ENCODE assay signal across 14 mouse cellular contexts in genomic region chr8:45675821-45676279, GRCm38 (mm10).
DNase-seq lines count a peak whose midpoint lies in the region; ATAC-seq and TF ChIP-seq lines count a peak whose summit lies in the region.
"Had no signal": no experiment of that assay in that cellular context is flagged by ENCODE, and none has a peak within 500 bp of the region (broad histone marks: within the 10 kb centered on the region; RNA-seq: fewer than 3 reads in every experiment).

No protein-coding gene starts in this region.

- no peak overlapping the region for H3K4me2 ChIP-seq in hindbrain, embryonic 14.5 days (replicated peaks)
- H3K4me2 ChIP-seq in neural tube, embryonic 12.5 days (replicated peaks) = 0 out of 2 replicates have a peak overlapping the region, but pooled peaks have one; percentile 5
- H3K4me2 ChIP-seq: limb, embryonic 13.5 days had no signal

- peak; percentile 78 for ATAC-seq in hindbrain, embryonic 14.5 days (ENCODE audit: low FRiP score)
- ATAC-seq in neural tube, embryonic 12.5 days (ENCODE audit: low FRiP score, low read depth) = peak; percentile 87

- H3K27me3 ChIP-seq in hindbrain, embryonic 14.5 days (ENCODE audit: control insufficient read depth, insufficient read depth, low read length) = no peaks in the 10 kb centered on the region
- no peaks in the 10 kb centered on the region for H3K27me3 ChIP-seq in neural tube, embryonic 12.5 days (replicated peaks)
- H3K27me3 ChIP-seq in limb, embryonic 10.5 days (ENCODE audit: low read depth, poor library complexity, severe bottlenecking) = no peaks in the 10 kb centered on the region
- H3K27me3 ChIP-seq: limb, embryonic 13.5 days had no signal

- H3K4me3 ChIP-seq in hindbrain, embryonic 14.5 days (replicated peaks; ENCODE audit: low read length) = no peak overlapping the region
- H3K4me3 ChIP-seq in neural tube, embryonic 12.5 days = no peak overlapping the region
- no peak overlapping the region for H3K4me3 ChIP-seq in limb, embryonic 10.5 days
- H3K4me3 ChIP-seq: limb, embryonic 13.5 days had no signal

- H3K27ac ChIP-seq in hindbrain, embryonic 14.5 days = peak overlapping the region; percentile 56
- no peak overlapping the region for H3K27ac ChIP-seq in neural tube, embryonic 12.5 days
- H3K27ac ChIP-seq in limb, embryonic 10.5 days = no peak overlapping the region
- H3K27ac ChIP-seq: limb, embryonic 13.5 days had no signal

- H3K4me1 ChIP-seq in hindbrain, embryonic 14.5 days (replicated peaks; ENCODE audit: control insufficient read depth, insufficient read depth, low read length) = peaks cover 18% of the 10 kb centered on the region
- H3K4me1 ChIP-seq in neural tube, embryonic 12.5 days = peaks cover 13% of the 10 kb centered on the region
- peaks cover 13% of the 10 kb centered on the region for H3K4me1 ChIP-seq in limb, embryonic 10.5 days

- WGBS in hindbrain, embryonic 14.5 days = 29% methylated on average over 6 of the region's 6 CpGs
- 38% methylated on average over 6 of the region's 6 CpGs for WGBS in neural tube, embryonic 12.5 days
- WGBS in limb, embryonic 10.5 days = 87% methylated on average over 6 of the region's 6 CpGs

- no peaks in the 10 kb centered on the region for H3K9me3 ChIP-seq in hindbrain, embryonic 14.5 days (ENCODE audit: control insufficient read depth, low read length)
- H3K9me3 ChIP-seq in neural tube, embryonic 12.5 days = no peaks in the 10 kb centered on the region
- H3K9me3 ChIP-seq in limb, embryonic 10.5 days (replicated peaks) = no peaks in the 10 kb centered on the region
- H3K9me3 ChIP-seq: limb, embryonic 13.5 days had no signal

- H3K36me3 ChIP-seq in hindbrain, embryonic 14.5 days (replicated peaks; ENCODE audit: control insufficient read depth, insufficient read depth) = no peaks in the 10 kb centered on the region
- no peaks in the 10 kb centered on the region for H3K36me3 ChIP-seq in neural tube, embryonic 12.5 days
- no peaks in the 10 kb centered on the region for H3K36me3 ChIP-seq in limb, embryonic 10.5 days
- H3K36me3 ChIP-seq: limb, embryonic 13.5 days had no signal

- no peak for TF ChIP-seq POLR2A in brain, embryonic 14.5 days (IDR thresholded peaks at IDR 0.05; ENCODE audit: borderline replicate concordance, extremely low read depth, insufficient read depth, insufficient read length, poor library complexity, severe bottlenecking)

- peak; percentile 66 for DNase-seq in Muller cell, postnatal 12 days (ENCODE audit: inconsistent ontology term)
- DNase-seq in brain, embryonic 14.5 days (ENCODE audit: low read depth) = peak; percentile 93
- DNase-seq in hindbrain, embryonic 14.5 days (ENCODE audit: low spot score) = peak; percentile 79
- DNase-seq in ovary, postnatal 14 days (ENCODE audit: low spot score) = no peak
- no peak for DNase-seq in natural killer cell, adult 2 months (ENCODE audit: low spot score in 2 of 2)
- no peak for DNase-seq in limb, embryonic 10.5 days (ENCODE audit: low spot score)
- DNase-seq: adrenal gland, postnatal 14 days; cerebellum, adult 9-10 months; embryo, embryonic 11 days; kidney, adult 9 months; lung, postnatal 36 days; thymus, adult 18-20 months had no signal

- H3K9ac ChIP-seq in hindbrain, embryonic 14.5 days = no peak overlapping the region
- no peak overlapping the region for H3K9ac ChIP-seq in neural tube, embryonic 12.5 days
- H3K9ac ChIP-seq: limb, embryonic 13.5 days had no signal

- no peak for TF ChIP-seq CTCF in brain, embryonic 14.5 days (IDR thresholded peaks at IDR 0.05; ENCODE audit: borderline replicate concordance, extremely low read depth, insufficient read depth, insufficient read length)

Comparison
In these comparisons a context has a peak if more than half of its experiments do, and no peak if none do; other contexts are left out.
1. DNase-seq: peak in Muller cell, postnatal 12 days (single experiment), brain, embryonic 14.5 days (single experiment) and hindbrain, embryonic 14.5 days (single experiment); none in ovary, postnatal 14 days (single experiment), natural killer cell, adult 2 months (0 of 2) and limb, embryonic 10.5 days (single experiment).